Mouse (Mus musculus) left cerebral cortex, postnatal 4 days (tissue): ENCODE measurements around the gene Myo5a. TPM values are rescaled to one million over a fixed set of nuclear protein-coding genes. Genes with fewer than 3 reads are reported as not detected.
"Not testable (repeated sequence)": the region's sequence is repeated elsewhere in the genome, so short reads cannot be mapped to it uniquely, and the experiment has no call there.

ENCODE experiments used
- DNase-seq: peaks from one replicate; pipeline ENCODE4 v3.0.0-alpha.2; 2022
- intact Hi-C: fragments of 180-260 bp; cut with DNase I; formaldehyde crosslinking; loops from one replicate; pipeline ENCODE4 v1.15.1; 2025
- total RNA-seq, 2 experiments: library from RNA; stranded (reverse); gene quantifications; 2 replicates each; pipeline ENCODE4 v1.2.3; 2021

Gene Myo5a
- total RNA-seq, 2 experiments from 2014 or later: 239 to 251 TPM

DNA sequence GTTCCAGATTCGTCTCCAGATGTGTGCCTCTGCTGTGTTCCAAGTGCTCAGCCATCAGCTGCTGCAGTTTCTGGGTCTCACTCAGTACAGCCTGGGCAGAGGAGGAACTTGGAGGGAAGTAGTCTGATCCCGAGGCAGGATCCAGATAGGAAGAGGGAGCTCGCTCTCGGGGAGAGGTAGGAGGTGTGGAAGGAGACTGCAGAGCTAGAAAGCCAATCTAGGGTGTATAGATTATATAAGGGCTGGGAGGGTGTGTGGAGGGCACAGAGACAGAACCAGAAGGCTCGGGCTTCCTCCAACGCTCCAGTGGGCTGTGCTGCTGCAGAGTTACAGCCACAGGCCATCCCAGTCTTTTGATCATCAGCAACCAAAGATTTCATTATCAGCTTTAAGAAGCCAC lies 172.2 kb downstream of the Myo5a start:
- DNase-seq: no peak
- intact Hi-C loops: no loop called here

- DNase-seq: peak; percentile 68
- intact Hi-C loops: no loop called here
Observed at GRCm38 (mm10) chr9:75243730-75244406, 173.1 kb downstream of the Myo5a start.

DNA sequence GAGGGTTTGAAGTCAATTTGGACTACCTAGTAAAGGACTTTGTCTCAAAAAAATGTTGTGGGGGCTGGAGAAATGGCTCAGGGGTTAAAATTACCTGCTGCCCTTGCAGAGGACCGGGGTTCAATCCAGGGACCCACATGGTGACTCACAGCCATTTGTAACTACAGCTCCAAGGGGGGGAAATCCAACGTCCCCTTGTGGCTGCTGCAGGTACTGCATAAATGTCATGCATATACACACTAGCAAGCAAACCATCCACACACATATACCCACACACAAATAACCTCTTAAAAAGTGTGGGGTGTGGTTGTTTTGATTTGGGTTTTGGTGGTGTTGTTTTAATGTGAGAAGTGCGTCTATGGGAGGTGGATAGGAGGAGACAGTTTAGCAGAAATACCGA lies 173.7 kb downstream of the Myo5a start:
- intact Hi-C loops: no loop called here
- no peak for DNase-seq

- intact Hi-C loops: no loop called here
- DNase-seq: no peak
Observed at GRCm38 (mm10) chr9:75246080-75246930, 175.5 kb downstream of the Myo5a start.

DNA sequence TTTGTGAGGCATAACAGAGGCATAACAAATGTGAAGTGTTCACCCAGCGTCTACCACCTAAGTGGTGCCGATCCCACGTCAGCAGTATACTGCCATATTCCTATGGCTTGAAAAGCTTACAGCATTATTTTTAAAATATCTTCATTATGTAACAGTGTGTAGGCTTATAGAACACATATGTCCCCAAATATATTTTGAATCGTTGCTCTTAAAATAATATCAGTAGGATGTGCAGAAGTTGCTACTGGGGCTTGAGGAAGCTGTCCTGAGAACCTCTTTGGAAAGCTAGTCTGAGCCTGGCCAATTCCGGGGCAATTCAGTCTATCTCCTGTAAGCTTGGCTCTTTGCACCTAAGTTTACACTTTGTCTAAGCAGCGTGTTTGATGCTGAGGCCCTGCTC lies 177.1 kb downstream of the Myo5a start:
- DNase-seq: no peak
- intact Hi-C loops: no loop called here

DNA sequence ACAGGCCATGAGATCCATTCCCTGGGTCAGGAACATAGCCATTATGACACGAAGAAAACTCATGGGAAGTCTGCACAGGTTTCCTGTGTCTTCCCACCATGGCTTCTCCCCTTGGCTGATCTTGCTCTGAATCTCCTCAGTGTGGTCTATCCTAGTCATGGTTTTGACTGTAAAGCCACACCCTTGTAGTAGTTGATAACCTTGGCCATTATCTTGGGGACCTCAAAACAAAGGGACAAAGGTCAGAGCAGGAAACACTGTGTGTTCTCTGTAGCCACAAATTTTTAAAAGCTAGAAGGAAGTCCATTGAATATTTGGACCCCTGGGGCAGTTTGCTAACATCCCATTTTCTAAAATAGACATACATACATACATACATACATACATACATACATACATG lies 177.5 kb downstream of the Myo5a start:
- no peak for DNase-seq
- intact Hi-C loops: no loop called here

GRCm38 (mm10) chr9:75248874-75249273 lies 178.1 kb downstream of the Myo5a start:
- no peak for DNase-seq
- intact Hi-C loops: no loop called here

GRCm38 (mm10) chr9:75253158-75253557 lies 182.3 kb downstream of the Myo5a start:
- intact Hi-C loops, DNase-seq: not testable (repeated sequence)

- intact Hi-C loops: no loop called here
- DNase-seq: no peak
Observed at GRCm38 (mm10) chr9:75253766-75254165, 183.0 kb downstream of the Myo5a start.

- peak; percentile 56 for DNase-seq
- intact Hi-C loops: no loop called here
Observed at GRCm38 (mm10) chr9:75254196-75254955, 183.6 kb downstream of the Myo5a start.

- intact Hi-C loops: no loop called here
Observed at GRCm38 (mm10) chr9:75255820-75256545, 185.2 kb downstream of the Myo5a start.

GRCm38 (mm10) chr9:75258792-75259191 lies 188.0 kb downstream of the Myo5a start:
- no peak for DNase-seq
- intact Hi-C loops: no loop called here

More at GRCm38 (mm10) chr9:75255820-75256545, 185.2 kb downstream of the Myo5a start:
- no peak for DNase-seq

- DNase-seq: no peak
- intact Hi-C loops: loop anchor here (10.0 kb wide), 2 partner anchors 215 to 345 kb away; no protein-coding TSS in a partner anchor
Observed at GRCm38 (mm10) chr9:75259656-75260055, 188.8 kb downstream of the Myo5a start.

GRCm38 (mm10) chr9:75261332-75261872 lies 190.6 kb downstream of the Myo5a start:
- peak; percentile 19 for DNase-seq
- intact Hi-C loops: loop anchor here (10.0 kb wide), 2 partner anchors 217 to 347 kb away; no protein-coding TSS in a partner anchor

GRCm38 (mm10) chr9:75262235-75262826 lies 191.5 kb downstream of the Myo5a start:
- intact Hi-C loops: loop anchor here (10.0 kb wide), 2 partner anchors 218 to 348 kb away; no protein-coding TSS in a partner anchor

DNA sequence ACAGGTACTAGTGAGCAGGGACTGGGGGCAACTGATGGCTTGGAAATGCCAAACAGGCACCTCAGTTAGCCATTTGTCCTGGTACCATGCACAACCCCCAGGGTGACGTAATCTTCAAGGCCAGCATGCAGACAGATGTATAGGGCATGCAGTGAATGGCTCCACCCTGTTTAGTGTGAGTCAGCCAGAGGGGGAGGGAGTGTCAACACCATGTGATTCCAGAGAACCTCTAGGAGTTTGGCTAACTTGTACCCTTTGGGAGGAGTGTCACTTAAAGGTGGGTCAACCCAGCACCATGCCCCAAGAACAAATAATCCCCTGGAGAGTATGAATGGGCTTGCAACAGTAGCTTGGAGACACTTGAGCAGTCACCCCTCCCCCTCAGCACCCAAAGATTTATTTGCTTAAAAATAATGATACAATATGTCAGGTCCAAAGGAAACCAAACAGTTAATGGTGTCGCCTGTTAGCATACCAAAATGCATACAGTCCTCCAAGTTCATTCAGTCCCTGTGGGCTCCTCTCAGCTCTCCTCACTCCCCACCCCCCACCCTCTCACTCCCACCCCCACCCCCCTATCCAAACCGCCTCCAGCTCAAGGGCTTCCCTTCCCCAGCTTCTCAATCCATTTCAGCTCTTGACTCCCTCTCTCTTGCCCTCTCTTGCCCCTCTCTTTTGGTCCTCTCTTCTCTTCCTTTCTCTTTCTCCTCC lies 193.3 kb downstream of the Myo5a start:
- intact Hi-C loops: loop anchor here (10.0 kb wide), 2 partner anchors 219 to 349 kb away; no protein-coding TSS in a partner anchor
- DNase-seq: no peak

More at GRCm38 (mm10) chr9:75262235-75262826, 191.5 kb downstream of the Myo5a start:
- no peak for DNase-seq

- DNase-seq: no peak
- intact Hi-C loops: loop anchor here (10.0 kb wide), 2 partner anchors 222 to 352 kb away; no protein-coding TSS in a partner anchor
Observed at GRCm38 (mm10) chr9:75267147-75267546, 196.3 kb downstream of the Myo5a start.

- no peak for DNase-seq
- intact Hi-C loops: no loop called here
Observed at GRCm38 (mm10) chr9:75270382-75270781, 199.6 kb downstream of the Myo5a start.

- DNase-seq: no peak
- intact Hi-C loops: no loop called here
Observed at GRCm38 (mm10) chr9:75271539-75271938, 200.7 kb downstream of the Myo5a start.
